Mouse (Mus musculus) bone marrow, adult 2 months (tissue): ENCODE results near the gene Gabarapl2.

Source experiments
- CTCF ChIP-seq: fragments of 200-500 bp; IDR thresholded peaks from 2 replicates; pipeline ENCODE4 v1.5.1; 2011; ENCODE audit warnings: low read length, control low read depth; ENCODE audit not compliant: control insufficient read depth, insufficient read depth
- POLR2A ChIP-seq: fragments of 200-500 bp; IDR thresholded peaks from 2 replicates; pipeline ENCODE4 v1.6.1; 2011; ENCODE audit warnings: low read depth, mild to moderate bottlenecking, control low read depth, low read length, borderline replicate concordance; ENCODE audit not compliant: control insufficient read depth

DNA sequence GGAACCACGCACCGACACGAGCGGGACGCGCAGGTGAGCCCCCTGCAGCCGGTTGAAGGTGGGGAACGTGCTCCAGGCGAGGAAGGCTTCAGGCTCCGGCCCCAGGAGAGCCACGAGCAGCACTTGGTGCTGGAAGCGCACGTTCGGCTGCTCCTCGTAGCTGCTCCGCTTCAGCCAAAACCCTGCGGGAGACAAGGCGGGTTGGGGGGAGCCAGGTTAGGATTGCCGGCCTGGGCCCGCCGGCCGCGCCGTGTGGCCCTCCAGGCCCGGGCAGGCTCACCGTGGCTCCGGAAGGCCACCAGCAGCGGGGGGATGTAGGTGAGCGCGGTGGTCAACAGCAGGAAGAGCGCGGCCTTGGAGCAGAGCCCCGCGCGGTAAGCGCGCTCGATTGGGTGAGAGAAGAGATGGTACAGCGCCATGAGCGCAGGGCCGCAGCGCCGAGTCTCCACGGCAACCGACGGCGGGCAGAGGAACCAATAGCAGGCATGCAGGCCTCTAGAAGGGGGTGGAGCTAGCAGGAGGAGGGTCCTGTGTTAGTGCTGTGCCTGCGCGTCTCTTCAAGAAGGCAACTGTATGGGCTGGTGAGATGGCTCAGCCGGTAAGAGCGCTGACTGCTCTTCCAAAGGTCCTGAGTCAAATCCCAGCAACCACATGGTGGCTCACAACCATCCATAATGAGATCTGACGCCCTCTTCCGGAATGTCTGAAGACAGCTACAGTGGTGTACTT lies 7.0 kb upstream of the Gabarapl2 start, which contains the start of gene Tmem231:
- no peak for TF ChIP-seq CTCF
- peak; percentile 49; the same call in 1 of the 2 replicates for TF ChIP-seq POLR2A
